In the genomic region with DNA sequence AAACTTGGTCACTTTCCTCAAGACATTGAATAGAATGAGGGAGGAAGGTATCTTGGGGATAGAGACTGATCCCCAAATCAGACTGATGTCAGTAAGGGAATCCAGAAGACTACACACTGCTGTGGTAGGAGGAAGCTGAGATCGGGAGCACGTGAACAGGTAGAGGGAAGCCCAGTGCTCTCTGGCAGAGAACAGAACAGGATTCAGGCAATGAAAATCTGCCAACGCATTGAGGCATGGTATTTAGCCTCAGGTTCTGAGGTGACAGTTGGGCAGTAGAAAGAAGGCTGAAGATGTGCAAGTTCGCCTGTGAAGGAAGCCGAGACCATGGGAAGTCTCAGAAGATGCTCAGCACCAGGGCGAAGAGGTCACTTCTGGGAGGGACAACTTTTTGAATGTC, we compare ENCODE assay signal across 8 mouse cellular contexts. TPM values are rescaled to one million over a fixed set of nuclear protein-coding genes. Genes with fewer than 3 reads are reported as not detected.
DNase-seq lines count a peak whose midpoint lies in the region; ATAC-seq lines count a peak whose summit lies in the region.

No protein-coding gene starts in this region.

- peak overlapping the region; percentile 65; the same call in 1 of the 2 replicates for H3K9ac ChIP-seq in forebrain, embryonic 12.5 days

- H3K9me3 ChIP-seq in forebrain, embryonic 12.5 days, result no peaks in the 10 kb centered on the region

- no peak overlapping the region; the same call in 1 of the 2 replicates for H3K4me3 ChIP-seq in forebrain, embryonic 12.5 days (replicated peaks)

- peak; percentile 28 for DNase-seq in retina, embryonic 14.5 days (ENCODE audit: low spot score)
- DNase-seq in retina, postnatal 1 day, result no peak
- peak; percentile 29 for DNase-seq in kidney, postnatal 14 days
- DNase-seq in naive thymus-derived CD4-positive, alpha-beta T cell, adult 2 months (ENCODE audit: low read depth), result peak; percentile 61
- DNase-seq in left cerebral cortex, adult 11 months (ENCODE audit: low spot score), result no peak
- no peak for DNase-seq in ovary, adult 18-20 months (ENCODE audit: low spot score)
- no peak for DNase-seq in adipocyte (ENCODE audit: low spot score)

- no peak for ATAC-seq in forebrain, embryonic 12.5 days (ENCODE audit: low FRiP score)

- H3K4me2 ChIP-seq in forebrain, embryonic 12.5 days, result peak overlapping the region; percentile 99

- 26% methylated on average over 6 of the region's 6 CpGs for WGBS in forebrain, embryonic 12.5 days

- H3K27ac ChIP-seq in forebrain, embryonic 12.5 days, result no peak overlapping the region

- H3K4me1 ChIP-seq in forebrain, embryonic 12.5 days, result peaks cover 5% of the 10 kb centered on the region

- H3K36me3 ChIP-seq in forebrain, embryonic 12.5 days (replicated peaks), result no peaks in the 10 kb centered on the region

- H3K27me3 ChIP-seq in forebrain, embryonic 12.5 days, result peaks cover 44% of the 10 kb centered on the region

RNA-seq across cellular contexts. Expression of a gene that starts 0.7 kb away (rescaled TPM):
- 20.0 and 21.3 TPM in 2 replicates for polyA plus RNA-seq in forebrain, embryonic 12.5 days (2016; fragmentation: Nextera tagmentation; extraction: Ambion mirVana)

Comparison
In these comparisons a context has a peak if more than half of its experiments do, and no peak if none do; other contexts are left out.
1. DNase-seq: peak in retina, embryonic 14.5 days (single experiment), kidney, postnatal 14 days (single experiment) and naive thymus-derived CD4-positive, alpha-beta T cell, adult 2 months (single experiment); none in retina, postnatal 1 day (single experiment), left cerebral cortex, adult 11 months (single experiment), ovary, adult 18-20 months (single experiment) and adipocyte (single experiment).